16 mouse cellular contexts compared by ENCODE assay signal in genomic region chr4:133113351-133113882, GRCm38 (mm10). TPM values are rescaled to one million over a fixed set of nuclear protein-coding genes. Genes with fewer than 3 reads are reported as not detected.
DNase-seq lines count a peak whose midpoint lies in the region; ATAC-seq lines count a peak whose summit lies in the region.
"Had no signal": no experiment of that assay in that cellular context is flagged by ENCODE, and none has a peak within 500 bp of the region (broad histone marks: within the 10 kb centered on the region; RNA-seq: fewer than 3 reads in every experiment).

No protein-coding gene starts in this region.

- peak overlapping the region; percentile 21; the same call in 1 of the 2 replicates for H3K27ac ChIP-seq in stomach, embryonic 15.5 days
- H3K27ac ChIP-seq in hindbrain, embryonic 16.5 days (ENCODE audit: low read depth, low read length), result no peak overlapping the region
- H3K27ac ChIP-seq: layer of hippocampus, adult 2 months had no signal

- peaks cover 21% of the 10 kb centered on the region for H3K4me1 ChIP-seq in stomach, embryonic 15.5 days
- peaks cover 15% of the 10 kb centered on the region for H3K4me1 ChIP-seq in hindbrain, embryonic 16.5 days (ENCODE audit: control insufficient read depth, insufficient read depth, low read depth, low read length)

- WGBS in stomach, embryonic 15.5 days, result 50% methylated on average over 6 of the region's 6 CpGs
- WGBS in hindbrain, embryonic 16.5 days, result 54% methylated on average over 6 of the region's 6 CpGs

- no peaks in the 10 kb centered on the region for H3K9me3 ChIP-seq in stomach, embryonic 15.5 days
- H3K9me3 ChIP-seq in hindbrain, embryonic 16.5 days (ENCODE audit: control insufficient read depth, low read length), result no peaks in the 10 kb centered on the region
- H3K9me3 ChIP-seq: G1E had no signal

- H3K27me3 ChIP-seq in stomach, embryonic 15.5 days (replicated peaks), result no peaks in the 10 kb centered on the region
- H3K27me3 ChIP-seq in hindbrain, embryonic 16.5 days (replicated peaks; ENCODE audit: control insufficient read depth, insufficient read depth, low read length), result no peaks in the 10 kb centered on the region

- H3K4me3 ChIP-seq in stomach, embryonic 15.5 days (replicated peaks), result no peak overlapping the region
- no peak overlapping the region for H3K4me3 ChIP-seq in hindbrain, embryonic 16.5 days (ENCODE audit: low read length)
- H3K4me3 ChIP-seq: layer of hippocampus, adult 2 months had no signal

- ATAC-seq in stomach, embryonic 15.5 days (ENCODE audit: insufficient read depth, low FRiP score, low read depth), result no peak
- ATAC-seq in hindbrain, embryonic 16.5 days, result no peak

- DNase-seq in gastrocnemius, postnatal 25 days, result peak; percentile 16
- no peak for DNase-seq in gastrocnemius, postnatal 10 days
- peak; percentile 21 for DNase-seq in right cerebral cortex, postnatal 25 days
- DNase-seq in right cerebral cortex, postnatal 4 days, result no peak
- DNase-seq in yolk sac, embryonic 10.5 days (ENCODE audit: low spot score), result no peak
- no peak for DNase-seq in adrenal gland, postnatal 36 days
- DNase-seq: cerebellum, adult 8-10 months; embryo, embryonic 11 days; gastrocnemius, postnatal 36 days; heart, postnatal 36 days; kidney, adult 8-10 months; lung, embryonic 14.5 days had no signal

- no peak overlapping the region for H3K9ac ChIP-seq in stomach, embryonic 15.5 days
- H3K9ac ChIP-seq in hindbrain, embryonic 16.5 days (ENCODE audit: low read depth, low read length), result no peak overlapping the region
- H3K9ac ChIP-seq: lung, embryonic 14.5 days had no signal

- no peaks in the 10 kb centered on the region for H3K36me3 ChIP-seq in stomach, embryonic 15.5 days
- no peaks in the 10 kb centered on the region for H3K36me3 ChIP-seq in hindbrain, embryonic 16.5 days (ENCODE audit: control insufficient read depth, insufficient read depth, low read length)
- H3K36me3 ChIP-seq: G1E had no signal

- H3K4me2 ChIP-seq in stomach, embryonic 15.5 days, result no peak overlapping the region
- H3K4me2 ChIP-seq in hindbrain, embryonic 16.5 days (ENCODE audit: low read length), result no peak overlapping the region
- H3K4me2 ChIP-seq: lung, embryonic 14.5 days had no signal

RNA-seq across cellular contexts. Expression of gene Wasf2, which starts 16.9 kb away (rescaled TPM):
- total RNA-seq in gastrocnemius, postnatal 25 days (2021), result 10 to 100 TPM; 33.8 to 39.7 TPM
- 10 to 100 TPM; 73.1 to 88.7 TPM for total RNA-seq in gastrocnemius, postnatal 10 days (2021)
- polyA plus RNA-seq in stomach, embryonic 15.5 days (2015; fragmentation: Nextera tagmentation; extraction: Ambion mirVana), result 109 TPM in 2 replicates
- 22.7 and 23.2 TPM in 2 replicates for polyA plus RNA-seq in hindbrain, embryonic 16.5 days (2015; fragmentation: Nextera tagmentation; extraction: Ambion mirVana)
- total RNA-seq in adrenal gland, postnatal 36 days (2021), result 100 to 1,000 TPM; 122 to 132 TPM

Comparison
In these comparisons a context has a peak if more than half of its experiments do, and no peak if none do; other contexts are left out.
1. DNase-seq: peak in gastrocnemius, postnatal 25 days (single experiment) and right cerebral cortex, postnatal 25 days (single experiment); none in gastrocnemius, postnatal 10 days (single experiment), right cerebral cortex, postnatal 4 days (single experiment), yolk sac, embryonic 10.5 days (single experiment) and adrenal gland, postnatal 36 days (0 of 2).